Mouse (Mus musculus) CD4-positive, CD25-positive, alpha-beta regulatory T cell, adult 4 months (primary cell): ENCODE measurements at regions not wholly inside any gene's neighbourhood (a gene's known extent, or its start where the extent isn't known, plus 50 kb on each side); places are given as distances from the start of the nearest gene placed in this dataset.

Source experiments
- ATAC-seq: one replicate; pipeline ENCODE4 v1.8.0; 2017

DNA sequence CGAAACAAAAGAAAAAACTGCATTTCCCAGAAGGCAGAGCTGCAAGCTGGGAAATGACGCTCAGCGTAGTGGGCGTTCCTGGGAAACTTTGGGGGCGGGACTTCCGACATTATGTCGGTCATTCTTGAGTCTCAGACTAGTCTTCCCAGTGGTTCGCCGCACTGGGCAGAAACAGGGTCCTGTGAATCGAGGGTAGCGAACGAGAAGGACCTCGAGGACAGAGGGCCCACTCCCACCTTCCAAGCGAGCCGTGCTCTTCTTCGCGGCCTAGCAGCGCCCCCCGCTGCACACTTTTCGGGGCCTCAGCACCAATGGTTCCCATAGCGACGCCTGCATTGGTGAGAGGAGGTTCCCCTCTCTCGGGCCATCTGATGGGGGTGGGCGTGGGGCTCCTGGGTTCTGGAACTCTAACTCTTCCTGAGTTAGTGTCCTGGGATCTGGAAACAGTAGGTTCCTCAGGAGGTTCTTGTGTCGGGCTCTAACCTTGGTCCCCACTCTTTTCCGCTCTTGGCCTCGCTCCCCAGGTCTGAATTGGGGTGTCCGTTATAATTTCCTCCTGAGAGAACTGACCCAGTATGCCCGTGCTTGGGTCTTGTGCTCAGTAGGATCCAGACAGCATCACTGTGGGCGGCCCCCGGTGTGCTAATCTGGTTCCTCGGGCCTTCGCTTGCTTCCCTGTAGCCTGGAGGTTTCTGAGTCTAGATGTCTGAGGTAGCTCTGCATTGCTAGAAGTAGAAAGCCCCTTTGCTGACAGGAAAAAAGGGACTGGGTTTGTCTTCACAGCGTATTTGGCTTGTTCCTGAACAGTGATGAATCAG is 52.8 kb upstream of the Gramd1a start:
- ATAC-seq: peak; percentile 99

GRCm38 (mm10) chr7:31207563-31208236 is 52.0 kb upstream of the Gramd1a start:
- no peak for ATAC-seq
